Mouse (Mus musculus): ENCODE data around the gene Pkp4.

Gene Pkp4

GRCm38 (mm10) chr2:59184107-59185064 is 23.7 kb downstream of the Pkp4 start:
- DNase-seq: no peak

- no peak for DNase-seq
Measured at GRCm38 (mm10) chr2:59186122-59186521, 25.5 kb downstream of the Pkp4 start.

- no peak for DNase-seq
Measured at GRCm38 (mm10) chr2:59186966-59187365, 26.3 kb downstream of the Pkp4 start.

- no peak for DNase-seq
Measured at GRCm38 (mm10) chr2:59188306-59188705, 27.7 kb downstream of the Pkp4 start.

DNA sequence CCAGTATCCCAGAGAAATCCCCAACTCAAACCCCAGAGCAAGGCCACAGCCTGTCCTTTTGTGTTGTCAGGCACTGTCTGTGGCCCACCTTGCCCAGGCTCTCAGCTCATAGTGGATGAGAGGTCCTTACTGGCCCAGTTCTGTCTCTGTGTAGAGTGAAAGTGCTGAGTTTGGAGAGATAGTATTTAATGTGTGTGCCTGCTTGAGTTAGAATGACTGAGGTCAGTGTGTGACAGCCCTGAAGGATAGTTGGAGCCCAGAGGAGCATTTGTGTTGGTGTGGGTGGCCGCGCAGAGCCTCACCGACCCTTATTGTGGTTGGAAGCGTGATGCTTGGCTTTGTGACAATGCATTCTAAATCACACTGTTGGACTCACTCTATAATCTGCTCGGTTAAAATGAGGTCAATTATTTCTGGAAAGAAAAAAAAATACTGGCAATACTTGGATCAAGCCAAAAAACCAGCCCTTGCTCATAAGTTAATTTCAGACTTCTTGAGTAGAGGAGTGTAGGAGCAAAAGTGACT is 29.1 kb downstream of the Pkp4 start:
- peak; percentile 43 for DNase-seq

- no peak for DNase-seq
Measured at GRCm38 (mm10) chr2:59190186-59190585, 29.5 kb downstream of the Pkp4 start.

- peak; percentile 48 for DNase-seq
Measured at GRCm38 (mm10) chr2:59191466-59191865, 30.8 kb downstream of the Pkp4 start.

DNA sequence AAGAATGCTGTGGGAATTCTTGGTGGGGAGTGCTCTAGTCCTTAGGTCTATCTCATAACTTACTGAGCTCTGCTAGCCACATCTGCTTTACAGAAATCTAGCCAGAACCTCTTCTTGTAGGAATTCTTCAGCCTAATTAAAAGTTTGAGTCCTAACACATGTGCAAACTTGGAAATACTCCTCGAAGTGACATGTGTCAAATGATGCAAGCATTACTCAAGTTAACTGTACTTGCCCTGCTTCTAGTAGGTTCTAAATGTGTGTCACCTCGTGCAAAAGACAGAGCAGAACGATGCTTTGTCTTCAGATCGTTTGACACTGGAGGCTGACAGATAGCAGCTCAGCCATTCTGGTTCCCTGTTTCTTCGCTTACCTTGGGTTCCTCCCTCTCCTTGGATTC is 32.5 kb downstream of the Pkp4 start:
- no peak for DNase-seq

DNA sequence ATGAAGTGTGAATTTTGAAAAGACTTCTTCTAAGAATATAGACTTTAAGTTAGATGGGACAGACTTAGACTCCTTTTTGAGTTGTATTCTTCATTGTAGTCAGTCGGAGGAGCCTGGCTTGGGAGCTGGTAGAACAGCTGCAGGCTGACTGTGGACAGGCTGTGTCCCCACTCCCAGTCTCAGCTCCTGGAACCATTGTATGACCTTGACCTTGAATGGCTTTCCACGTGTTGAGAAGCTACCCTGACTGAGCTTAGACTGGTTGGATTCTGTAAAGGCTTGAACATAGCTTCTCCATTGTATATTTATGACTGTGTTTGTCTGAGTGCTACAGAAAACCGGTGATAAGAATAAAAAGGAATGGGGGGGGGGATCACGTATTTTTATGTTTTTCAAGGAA is 36.5 kb downstream of the Pkp4 start:
- no peak for DNase-seq

- DNase-seq: no peak
Measured at GRCm38 (mm10) chr2:59199476-59199976, 38.9 kb downstream of the Pkp4 start.

DNA sequence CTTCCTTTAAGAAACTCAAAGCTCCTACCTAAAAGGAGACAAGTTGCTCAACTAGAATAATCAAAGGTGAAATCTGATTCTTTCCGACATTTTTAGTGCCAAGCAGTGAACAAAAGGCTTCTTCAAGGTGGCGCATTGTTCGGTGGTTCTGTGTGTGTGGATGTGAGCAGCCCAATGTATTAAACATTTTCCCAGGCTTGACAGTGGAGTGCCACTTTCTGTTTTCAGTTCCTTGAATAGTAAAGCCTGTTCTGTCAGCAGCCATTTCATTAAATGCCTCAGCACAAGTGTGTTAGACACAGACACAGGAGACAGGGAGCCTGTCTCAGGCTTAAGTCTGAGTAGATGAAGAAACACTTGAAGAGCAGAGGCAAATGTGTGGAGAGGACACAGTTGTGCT is 39.9 kb downstream of the Pkp4 start:
- DNase-seq: no peak

GRCm38 (mm10) chr2:59202930-59203329 is 42.3 kb downstream of the Pkp4 start:
- no peak for DNase-seq

GRCm38 (mm10) chr2:59203627-59204425 is 43.2 kb downstream of the Pkp4 start:
- DNase-seq: no peak

DNA sequence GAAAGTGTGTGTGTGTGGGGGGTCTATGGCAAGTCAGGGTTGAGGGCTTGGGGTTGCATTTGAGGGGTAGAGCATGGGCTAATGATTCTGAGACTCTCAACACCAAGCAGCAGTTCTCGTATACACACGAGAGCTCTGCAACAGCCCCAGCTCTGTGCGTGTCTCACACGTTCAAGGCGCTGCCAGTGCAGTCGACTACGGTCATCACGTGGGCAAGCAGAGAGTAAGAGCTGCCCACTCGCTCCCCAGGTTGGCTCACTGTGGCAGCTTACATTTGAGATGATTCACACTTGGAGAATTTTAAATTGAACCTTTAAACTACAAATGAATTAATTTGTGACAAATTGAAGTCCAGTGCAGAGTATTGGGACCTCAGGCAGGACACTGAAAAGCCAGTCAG is 44.4 kb downstream of the Pkp4 start:
- no peak for DNase-seq

GRCm38 (mm10) chr2:59206190-59206589 is 45.5 kb downstream of the Pkp4 start:
- no peak for DNase-seq

DNA sequence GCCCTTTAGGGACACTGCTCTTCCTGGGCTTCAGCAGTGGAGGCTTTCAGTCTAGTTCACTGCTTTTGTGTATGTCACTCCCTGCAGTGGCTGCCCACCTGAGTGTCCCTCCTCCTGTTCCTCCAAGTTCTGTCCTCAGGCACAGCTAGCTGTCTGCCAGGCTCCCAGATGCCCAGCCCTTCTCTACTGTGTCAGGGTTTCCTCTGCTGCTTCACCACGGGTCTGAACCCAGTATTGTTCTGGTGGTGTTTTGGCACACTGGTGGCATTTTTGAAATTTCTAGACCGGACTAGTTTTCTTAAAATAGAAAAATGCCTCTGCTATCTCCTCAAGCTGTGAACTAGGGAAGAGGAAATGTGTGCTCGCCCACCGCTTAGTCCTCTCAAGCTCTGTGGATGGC is 46.6 kb downstream of the Pkp4 start:
- peak; percentile 14 for DNase-seq

DNA sequence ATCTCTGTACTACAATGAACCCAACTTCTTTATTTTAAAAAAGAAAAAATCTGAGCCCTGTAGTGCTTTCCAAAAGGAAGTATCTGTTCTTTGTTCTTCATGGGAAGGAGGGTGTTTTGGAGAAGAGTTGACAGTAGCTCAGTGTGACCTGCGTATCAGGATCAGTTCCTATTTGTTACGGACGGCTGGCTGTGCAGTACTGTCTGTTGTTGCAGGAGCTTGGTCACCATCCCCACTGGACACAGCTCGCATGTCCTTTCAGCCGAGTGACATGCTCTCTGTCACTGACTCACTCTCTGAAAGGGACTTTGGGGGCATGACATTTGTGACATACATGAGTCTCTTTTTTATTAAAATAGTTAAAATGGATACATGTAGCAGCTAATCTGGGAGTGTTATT is 47.1 kb downstream of the Pkp4 start:
- DNase-seq: no peak

DNA sequence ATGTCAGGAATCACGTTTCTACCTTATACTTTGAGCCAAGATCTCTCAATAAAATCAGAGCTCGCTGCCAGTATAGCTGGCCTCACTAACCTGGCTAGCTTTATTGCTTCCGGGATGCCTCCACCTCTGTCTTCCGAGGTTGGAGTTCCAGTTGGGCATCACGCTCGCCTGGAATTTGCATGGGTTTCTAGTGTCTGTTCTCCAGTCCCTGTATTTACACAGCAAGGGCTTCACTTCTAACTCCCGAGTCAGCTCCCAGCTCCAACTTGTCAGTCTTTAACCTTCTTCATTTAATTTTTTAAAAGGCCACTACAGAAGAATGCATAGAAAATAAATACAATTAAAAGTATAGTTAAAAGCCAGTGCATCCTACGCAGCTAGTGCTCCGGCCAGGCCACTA is 47.6 kb downstream of the Pkp4 start:
- DNase-seq: no peak

DNA sequence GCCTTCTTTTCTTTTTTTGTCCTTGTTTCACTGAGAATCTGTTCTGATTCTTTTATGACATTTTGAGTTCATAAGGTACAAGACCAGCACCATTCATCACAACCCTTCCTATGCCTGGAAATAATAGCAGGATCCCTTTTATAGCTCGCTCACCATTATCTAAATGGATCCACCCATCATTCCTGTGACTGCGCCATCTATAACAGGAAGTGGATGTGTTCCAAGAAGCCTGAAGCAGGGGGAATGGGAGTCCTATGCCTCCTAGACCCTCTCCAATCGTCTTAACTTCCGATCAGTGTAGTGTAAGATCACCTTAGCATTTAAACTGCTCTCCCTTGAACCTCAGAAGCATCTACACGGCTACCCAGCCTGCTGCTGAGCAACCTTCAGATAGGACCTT is 50.4 kb downstream of the Pkp4 start:
- no peak for DNase-seq

GRCm38 (mm10) chr2:59212430-59212829 is 51.8 kb downstream of the Pkp4 start:
- DNase-seq: no peak

DNA sequence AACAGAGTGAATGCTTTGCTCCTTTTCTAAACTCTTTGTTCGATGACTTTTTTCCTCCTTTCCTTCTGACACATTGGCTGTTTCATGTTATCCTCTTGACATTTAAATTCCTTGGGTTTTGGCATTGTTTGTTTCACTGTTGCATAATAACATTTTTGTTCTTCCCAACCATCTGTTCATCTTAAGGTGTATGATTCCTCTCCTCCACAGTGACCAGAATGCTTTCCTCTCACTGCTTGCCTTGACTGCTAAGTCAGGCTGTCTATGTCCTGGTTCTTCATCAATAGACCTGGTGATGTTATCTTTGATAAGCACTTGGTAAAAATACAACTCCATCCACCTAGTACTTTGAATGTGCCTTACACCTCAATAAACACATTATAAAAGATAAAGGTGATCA is 52.2 kb downstream of the Pkp4 start:
- no peak for DNase-seq

- DNase-seq: no peak
Measured at GRCm38 (mm10) chr2:59217931-59218330, 57.3 kb downstream of the Pkp4 start.

- peak; percentile 85 for DNase-seq
Measured at GRCm38 (mm10) chr2:59219997-59220789, 59.5 kb downstream of the Pkp4 start.

Measured in lung, postnatal 10 days (tissue).